Mouse (Mus musculus) limb, embryonic 15.5 days (tissue): ENCODE results near the gene Uso1. TPM values are rescaled to one million over a fixed set of nuclear protein-coding genes. Genes with fewer than 3 reads are reported as not detected.

Experiments
- ATAC-seq: fragments of 200-750 bp; cut with Nextera tagmentation; 2 replicates; pipeline ENCODE4 v1.8.0; 2017; ENCODE audit warnings: low read depth, moderate TSS enrichment; ENCODE audit not compliant: insufficient number of reproducible peaks, low FRiP score, low TSS enrichment
- H3K27ac ChIP-seq: fragments of 300-500 bp; sonication (generic); 2 replicates; pipeline ENCODE4 v1.5.1; 2015; ENCODE audit warnings: moderate library complexity, mild to moderate bottlenecking, inconsistent platforms
- H3K27me3 ChIP-seq: fragments of 300-500 bp; sonication (generic); 2 replicates; pipeline ENCODE4 v1.6.1; 2015; ENCODE audit warnings: inconsistent platforms
- H3K36me3 ChIP-seq: fragments of 300-500 bp; sonication (generic); 2 replicates; pipeline ENCODE4 v1.6.1; 2015; ENCODE audit warnings: inconsistent platforms
- H3K4me1 ChIP-seq: fragments of 300-500 bp; sonication (generic); 2 replicates; pipeline ENCODE4 v1.6.1; 2015; ENCODE audit warnings: inconsistent platforms
- H3K4me2 ChIP-seq: fragments of 300-500 bp; sonication (generic); 2 replicates; pipeline ENCODE4 v1.6.1; 2015; ENCODE audit warnings: mild to moderate bottlenecking, inconsistent platforms
- H3K4me3 ChIP-seq: fragments of 300-500 bp; sonication (generic); 2 replicates; pipeline ENCODE4 v1.5.1; 2015; ENCODE audit warnings: mild to moderate bottlenecking, inconsistent platforms
- H3K9ac ChIP-seq: fragments of 300-500 bp; sonication (generic); 2 replicates; pipeline ENCODE4 v1.6.1; 2015; ENCODE audit warnings: inconsistent platforms
- H3K9me3 ChIP-seq: fragments of 300-500 bp; sonication (generic); 2 replicates; pipeline ENCODE4 v1.6.1; 2016; ENCODE audit warnings: inconsistent platforms
- whole genome bisulfite sequencing: fragments of 180-500 bp; shearing (Covaris S2); methylation state at CpG from one replicate; pipeline ENCODE4 v1.1.7; 2015; 5-methylcytosine and 5-hydroxymethylcytosine counted together
- polyA plus RNA-seq: library from polyadenylated mRNA; unstranded; fragments of >200 nt; fragmentation: Nextera tagmentation; extraction: Ambion mirVana; gene quantifications from 2 replicates; pipeline ENCODE4 v1.2.1, GENCODE M21; 2015

Gene Uso1
- polyA plus RNA-seq, 1 experiment from 2014 or later: 53.1 TPM

DNA sequence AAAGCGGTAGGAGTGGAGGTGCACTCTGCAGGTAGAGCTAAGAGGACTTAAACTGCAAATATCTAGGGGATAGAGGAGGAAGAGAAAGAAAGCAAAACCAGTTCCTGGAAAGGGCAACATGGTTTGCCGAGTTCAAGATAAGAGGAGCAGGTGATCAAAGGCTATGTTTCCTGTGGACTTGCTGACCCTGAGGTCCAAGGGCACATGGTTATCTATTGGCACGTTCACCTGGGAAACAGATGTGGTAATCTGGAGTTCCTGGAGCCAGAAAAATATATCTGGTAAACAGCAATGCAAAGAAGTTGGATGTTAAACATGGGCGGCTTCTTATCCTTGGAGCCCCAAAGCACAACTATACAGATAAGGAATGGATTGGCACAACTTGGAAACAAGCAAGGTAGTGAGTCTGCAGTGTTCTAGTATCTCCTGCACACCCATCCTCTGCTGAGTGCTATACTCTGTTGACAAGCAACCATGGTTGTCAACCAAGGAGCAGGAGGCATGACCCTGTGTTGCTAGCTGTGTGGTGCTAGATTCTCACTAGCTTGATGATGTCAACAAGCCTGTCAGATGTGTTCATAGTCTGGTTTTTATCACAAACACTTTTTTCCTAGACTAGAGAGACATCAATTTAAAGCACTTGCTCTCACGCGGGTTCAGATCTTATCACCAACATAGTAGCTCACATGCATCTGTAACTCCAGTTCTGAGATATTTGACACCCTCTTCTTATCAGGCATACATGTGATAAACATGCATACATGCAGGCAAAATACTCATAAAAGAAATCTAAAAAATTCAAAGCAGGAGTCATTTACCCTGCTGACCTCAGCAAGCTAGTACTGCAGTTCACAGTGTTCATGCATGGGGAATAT, 66.7 kb downstream of the Uso1 start:
- Histone ChIP-seq H3K9ac (no peak overlapping the region), H3K27ac (no peak overlapping the region), H3K36me3 (peaks cover 58% of the 10 kb centered on the region), H3K4me1 (no peaks in the 10 kb centered on the region), H3K9me3 (no peaks in the 10 kb centered on the region), H3K27me3 (no peaks in the 10 kb centered on the region), H3K4me3 (no peak overlapping the region), H3K4me2 (no peak overlapping the region)
- 81% methylated on average over 6 of the region's 6 CpGs for WGBS
- ATAC-seq: no peak

GRCm38 (mm10) chr5:92205184-92205583, 67.4 kb downstream of the Uso1 start:
- Histone ChIP-seq H3K9ac (no peak overlapping the region), H3K4me2 (no peak overlapping the region), H3K4me1 (no peaks in the 10 kb centered on the region), H3K36me3 (peaks cover 50% of the 10 kb centered on the region), H3K27ac (no peak overlapping the region), H3K4me3 (no peak overlapping the region), H3K9me3 (no peaks in the 10 kb centered on the region), H3K27me3 (no peaks in the 10 kb centered on the region)
- 93% methylated on average over 7 of the region's 7 CpGs for WGBS
- ATAC-seq: no peak

- no peak for ATAC-seq
- no peaks in the 10 kb centered on the region for H3K9me3 ChIP-seq
- H3K4me2 ChIP-seq: no peak overlapping the region
- H3K27ac ChIP-seq: no peak overlapping the region
- peaks cover 44% of the 10 kb centered on the region for H3K36me3 ChIP-seq
- WGBS: 92% methylated on average over 5 of the region's 5 CpGs
- H3K27me3 ChIP-seq: no peaks in the 10 kb centered on the region
- no peak overlapping the region for H3K4me3 ChIP-seq
- no peaks in the 10 kb centered on the region for H3K4me1 ChIP-seq
- H3K9ac ChIP-seq: no peak overlapping the region
Measured at GRCm38 (mm10) chr5:92205706-92206105, 68.0 kb downstream of the Uso1 start.

- 78% methylated on average over 6 of the region's 6 CpGs for WGBS
- no peak for ATAC-seq
- Histone ChIP-seq H3K27me3 (no peaks in the 10 kb centered on the region), H3K4me2 (no peak overlapping the region), H3K9ac (no peak overlapping the region), H3K4me1 (no peaks in the 10 kb centered on the region), H3K9me3 (no peaks in the 10 kb centered on the region), H3K36me3 (peaks cover 40% of the 10 kb centered on the region), H3K4me3 (no peak overlapping the region), H3K27ac (no peak overlapping the region)
Measured at GRCm38 (mm10) chr5:92206121-92206520, 68.4 kb downstream of the Uso1 start.

DNA sequence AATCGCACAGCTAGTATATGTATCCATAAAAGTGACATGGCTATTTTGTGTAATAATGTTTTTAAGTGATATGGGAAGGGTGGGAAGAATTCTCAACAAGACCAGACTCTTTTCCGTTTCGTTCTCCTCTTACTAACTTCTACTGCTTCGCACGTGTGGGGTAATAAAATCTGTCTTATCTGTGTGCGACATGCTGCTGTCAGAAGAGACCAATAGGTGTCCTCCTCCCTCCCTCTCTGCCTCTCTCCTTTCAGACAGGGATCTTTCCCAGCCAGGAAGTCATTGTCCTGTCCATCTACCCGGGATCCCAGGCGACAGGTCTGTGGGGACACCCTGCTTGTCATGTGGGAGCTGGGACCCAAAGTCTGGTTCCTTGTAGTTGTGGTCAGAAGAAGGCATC, 72.5 kb downstream of the Uso1 start:
- WGBS: 70% methylated on average over 8 of the region's 8 CpGs
- no peaks in the 10 kb centered on the region for H3K4me1 ChIP-seq
- H3K9ac ChIP-seq: no peak overlapping the region
- H3K27ac ChIP-seq: no peak overlapping the region
- H3K27me3 ChIP-seq: no peaks in the 10 kb centered on the region
- no peak overlapping the region for H3K4me2 ChIP-seq
- no peak overlapping the region for H3K4me3 ChIP-seq
- no peaks in the 10 kb centered on the region for H3K9me3 ChIP-seq
- H3K36me3 ChIP-seq: peaks cover 6% of the 10 kb centered on the region; the same call in 1 of the 2 replicates
- ATAC-seq: no peak

- H3K4me2 ChIP-seq: no peak overlapping the region
- no peak overlapping the region for H3K27ac ChIP-seq
- no peak overlapping the region for H3K4me3 ChIP-seq
- no peak overlapping the region for H3K9ac ChIP-seq
- no peaks in the 10 kb centered on the region for H3K36me3 ChIP-seq
- H3K9me3 ChIP-seq: no peaks in the 10 kb centered on the region
- no peaks in the 10 kb centered on the region for H3K27me3 ChIP-seq
- ATAC-seq: no peak
- WGBS: 90% methylated on average over 4 of the region's 4 CpGs
- no peaks in the 10 kb centered on the region for H3K4me1 ChIP-seq
Measured at GRCm38 (mm10) chr5:92212231-92212630, 74.5 kb downstream of the Uso1 start.

- 87% methylated on average over 4 of the region's 4 CpGs for WGBS
- H3K9me3 ChIP-seq: no peaks in the 10 kb centered on the region
Measured at GRCm38 (mm10) chr5:92215308-92215707, 77.6 kb downstream of the Uso1 start, which contains the start of gene U90926. Gene U90926, minus strand, starts transcription at chr5:92215408.

DNA sequence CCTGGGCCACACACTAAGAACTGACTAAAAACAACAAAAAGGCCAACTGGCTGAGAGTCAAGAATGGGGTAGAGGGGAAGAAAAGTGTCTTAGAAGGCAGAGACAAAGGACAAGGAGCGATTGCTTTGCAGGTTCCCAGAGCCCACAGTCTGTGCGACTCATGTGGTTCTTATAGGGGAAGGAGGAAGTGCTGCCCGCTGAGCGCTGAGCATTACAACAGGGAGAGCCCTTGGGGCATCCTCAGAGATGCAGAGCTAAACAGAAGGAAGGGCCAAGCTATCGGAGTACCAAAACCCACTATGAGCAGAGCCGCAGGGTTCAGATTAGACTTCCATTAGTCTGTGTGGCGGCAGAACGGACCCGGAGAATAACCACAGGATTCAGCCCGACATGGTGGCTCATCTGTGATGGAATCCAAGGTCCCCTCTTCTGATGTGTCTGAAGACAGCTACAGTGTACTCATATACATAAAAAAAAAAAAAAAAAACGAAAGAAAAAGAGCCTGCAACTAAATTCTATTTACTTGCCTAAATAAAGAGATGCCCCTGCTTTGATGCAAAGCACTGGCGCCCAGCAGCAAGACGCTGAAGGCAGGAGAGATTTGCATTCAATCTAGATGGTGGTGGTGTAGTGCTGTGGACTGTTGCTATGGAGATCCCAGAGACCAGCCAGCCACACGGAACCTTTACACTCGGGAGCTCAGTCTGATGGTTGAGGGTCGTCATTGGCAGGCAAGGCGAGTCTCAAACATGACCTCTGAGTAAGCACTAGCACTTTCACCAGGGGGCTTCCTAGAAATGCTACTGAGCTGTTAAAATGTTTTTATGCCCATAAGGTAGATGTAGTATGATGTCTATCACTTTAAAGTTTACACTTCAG, 81.4 kb downstream of the Uso1 start:
- ATAC-seq: no peak
- 56% methylated on average over 17 of the region's 17 CpGs for WGBS
- Histone ChIP-seq H3K4me2 (no peak overlapping the region), H3K4me1 (no peaks in the 10 kb centered on the region), H3K27me3 (no peaks in the 10 kb centered on the region), H3K36me3 (no peaks in the 10 kb centered on the region), H3K27ac (no peak overlapping the region), H3K9ac (no peak overlapping the region), H3K4me3 (no peak overlapping the region), H3K9me3 (no peaks in the 10 kb centered on the region)

More at GRCm38 (mm10) chr5:92215308-92215707, 77.6 kb downstream of the Uso1 start, which contains the start of gene U90926:
- H3K27ac ChIP-seq: no peak within 1 kb of the TSS
- H3K36me3 ChIP-seq: no peaks in the 10 kb centered on the region
- H3K9ac ChIP-seq: no peak within 1 kb of the TSS
- H3K27me3 ChIP-seq: no peaks in the 10 kb centered on the region
- H3K4me3 ChIP-seq: no peak within 1 kb of the TSS
- ATAC-seq: no peak
- H3K4me1 ChIP-seq: no peaks in the 10 kb centered on the region
- no peak within 1 kb of the TSS for H3K4me2 ChIP-seq

GRCm38 (mm10) chr5:92219826-92220225, 82.1 kb downstream of the Uso1 start:
- no peaks in the 10 kb centered on the region for H3K27me3 ChIP-seq
- no peak overlapping the region for H3K27ac ChIP-seq
- H3K4me1 ChIP-seq: no peaks in the 10 kb centered on the region
- no peak overlapping the region for H3K4me2 ChIP-seq
- H3K9me3 ChIP-seq: no peaks in the 10 kb centered on the region
- WGBS: 63% methylated on average over 6 of the region's 6 CpGs
- ATAC-seq: no peak
- H3K36me3 ChIP-seq: no peaks in the 10 kb centered on the region
- H3K4me3 ChIP-seq: no peak overlapping the region
- no peak overlapping the region for H3K9ac ChIP-seq

- WGBS: 80% methylated on average over 8 of the region's 8 CpGs
- Histone ChIP-seq H3K4me2 (no peak overlapping the region), H3K4me3 (no peak overlapping the region), H3K4me1 (no peaks in the 10 kb centered on the region), H3K36me3 (no peaks in the 10 kb centered on the region), H3K27me3 (no peaks in the 10 kb centered on the region), H3K27ac (no peak overlapping the region), H3K9me3 (no peaks in the 10 kb centered on the region), H3K9ac (no peak overlapping the region)
- no peak for ATAC-seq
Measured at GRCm38 (mm10) chr5:92220287-92220902, 82.7 kb downstream of the Uso1 start.

DNA sequence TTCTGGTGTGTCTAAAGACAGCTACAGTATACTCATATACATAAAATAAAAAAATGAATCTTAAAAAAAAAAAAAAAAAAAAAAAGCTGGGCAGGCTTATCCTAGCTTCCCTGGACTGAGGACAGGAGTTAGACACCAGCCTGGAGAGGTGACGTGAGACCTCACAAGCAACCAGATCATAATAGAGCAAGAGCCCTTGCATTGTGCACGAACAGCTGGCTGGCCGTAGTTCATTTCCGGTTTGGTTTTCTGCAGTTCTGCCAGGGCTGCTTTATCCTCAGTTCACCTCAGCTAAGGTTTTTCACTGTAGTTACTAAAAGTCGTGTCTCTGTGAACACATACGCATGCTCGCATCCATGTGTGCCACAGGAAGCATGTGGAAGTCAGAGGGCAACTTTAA, 90.0 kb downstream of the Uso1 start:
- no peaks in the 10 kb centered on the region for H3K36me3 ChIP-seq
- no peak for ATAC-seq
- H3K4me1 ChIP-seq: no peaks in the 10 kb centered on the region
- no peak overlapping the region for H3K9ac ChIP-seq
- H3K27me3 ChIP-seq: no peaks in the 10 kb centered on the region
- no peaks in the 10 kb centered on the region for H3K9me3 ChIP-seq
- 80% methylated on average over 7 of the region's 7 CpGs for WGBS
- no peak overlapping the region for H3K4me3 ChIP-seq
- no peak overlapping the region for H3K4me2 ChIP-seq
- H3K27ac ChIP-seq: no peak overlapping the region
